Mouse (Mus musculus) spleen, postnatal 14 days (tissue): ENCODE results near the gene Scyl1.
A peak's percentile ranks its signal among the peaks of the same experiment; 100 is the strongest.

Experiments
- DNase-seq, 2 experiments: peaks; one replicate each; pipeline ENCODE4 v3.0.0; 2021 to 2022; ENCODE audit warnings: low spot score in 2 of 2

Scyl1 gene

DNA sequence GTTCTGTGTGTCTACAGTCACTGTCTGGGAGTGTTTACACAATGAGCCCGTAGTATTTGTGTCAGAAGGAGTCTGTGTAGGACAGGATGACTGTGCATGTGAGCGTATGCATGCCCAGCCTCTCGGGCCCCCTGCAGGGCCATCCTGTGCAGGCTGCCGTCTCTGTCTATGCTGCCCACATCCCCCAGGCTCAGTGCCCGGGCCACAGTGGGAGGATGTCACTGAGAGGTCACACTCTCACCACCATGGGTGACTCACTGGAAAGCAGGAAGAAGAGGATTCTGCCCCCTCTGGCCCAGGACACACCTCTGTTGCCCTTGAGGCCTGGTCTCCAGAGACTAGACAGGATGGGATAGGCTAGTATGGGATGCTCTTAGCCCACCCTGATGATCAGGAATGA, 27.6 kb downstream of the Scyl1 start:
- no peak for DNase-seq

DNA sequence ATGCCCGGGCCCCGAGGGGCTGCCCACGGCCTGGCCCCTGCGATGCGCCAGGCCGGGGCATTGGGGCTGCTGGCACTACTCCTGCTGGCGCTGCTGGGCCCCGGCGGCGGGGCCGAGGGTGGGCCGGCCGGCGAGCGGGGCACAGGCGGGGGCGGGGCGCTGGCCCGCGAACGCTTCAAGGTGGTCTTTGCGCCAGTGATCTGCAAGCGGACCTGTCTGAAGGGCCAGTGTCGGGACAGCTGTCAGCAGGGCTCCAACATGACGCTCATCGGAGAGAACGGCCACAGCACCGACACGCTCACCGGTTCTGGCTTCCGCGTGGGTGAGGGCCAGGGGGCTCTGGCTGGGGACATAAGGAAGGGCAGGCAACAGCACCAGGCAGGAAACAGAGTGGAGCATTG, 29.0 kb downstream of the Scyl1 start:
- DNase-seq, result no peak

DNA sequence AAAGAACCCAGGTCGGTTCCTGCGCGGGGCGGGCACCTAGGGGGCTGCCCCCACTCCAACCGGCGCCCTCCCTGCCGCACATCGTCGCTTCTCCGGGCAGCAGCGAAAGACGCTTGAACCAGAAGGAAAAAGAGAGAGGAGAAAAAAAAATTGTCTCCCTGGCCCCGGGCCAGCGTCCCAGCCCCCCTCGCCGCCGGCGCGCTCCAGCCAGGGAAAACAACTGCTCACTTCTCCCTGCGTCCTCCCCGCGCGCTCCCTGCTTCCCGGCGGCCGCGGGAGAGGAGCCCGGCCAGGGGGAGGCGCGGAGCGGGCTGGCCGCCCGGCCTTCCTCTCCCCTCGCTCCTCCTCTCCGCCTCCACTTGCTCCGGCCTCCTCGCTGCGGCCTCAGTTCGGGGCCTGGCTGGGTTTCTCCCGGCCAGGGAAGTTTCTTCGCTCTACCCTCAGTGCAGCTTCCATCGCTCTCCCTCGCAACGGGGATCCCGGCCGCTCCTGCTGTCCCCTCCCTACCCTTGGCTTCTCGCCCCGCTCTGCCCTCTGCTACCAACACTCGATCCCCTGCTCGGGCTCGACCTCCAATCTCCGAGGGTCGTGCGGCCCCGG, 29.5 kb downstream of the Scyl1 start:
- DNase-seq, result no peak

DNA sequence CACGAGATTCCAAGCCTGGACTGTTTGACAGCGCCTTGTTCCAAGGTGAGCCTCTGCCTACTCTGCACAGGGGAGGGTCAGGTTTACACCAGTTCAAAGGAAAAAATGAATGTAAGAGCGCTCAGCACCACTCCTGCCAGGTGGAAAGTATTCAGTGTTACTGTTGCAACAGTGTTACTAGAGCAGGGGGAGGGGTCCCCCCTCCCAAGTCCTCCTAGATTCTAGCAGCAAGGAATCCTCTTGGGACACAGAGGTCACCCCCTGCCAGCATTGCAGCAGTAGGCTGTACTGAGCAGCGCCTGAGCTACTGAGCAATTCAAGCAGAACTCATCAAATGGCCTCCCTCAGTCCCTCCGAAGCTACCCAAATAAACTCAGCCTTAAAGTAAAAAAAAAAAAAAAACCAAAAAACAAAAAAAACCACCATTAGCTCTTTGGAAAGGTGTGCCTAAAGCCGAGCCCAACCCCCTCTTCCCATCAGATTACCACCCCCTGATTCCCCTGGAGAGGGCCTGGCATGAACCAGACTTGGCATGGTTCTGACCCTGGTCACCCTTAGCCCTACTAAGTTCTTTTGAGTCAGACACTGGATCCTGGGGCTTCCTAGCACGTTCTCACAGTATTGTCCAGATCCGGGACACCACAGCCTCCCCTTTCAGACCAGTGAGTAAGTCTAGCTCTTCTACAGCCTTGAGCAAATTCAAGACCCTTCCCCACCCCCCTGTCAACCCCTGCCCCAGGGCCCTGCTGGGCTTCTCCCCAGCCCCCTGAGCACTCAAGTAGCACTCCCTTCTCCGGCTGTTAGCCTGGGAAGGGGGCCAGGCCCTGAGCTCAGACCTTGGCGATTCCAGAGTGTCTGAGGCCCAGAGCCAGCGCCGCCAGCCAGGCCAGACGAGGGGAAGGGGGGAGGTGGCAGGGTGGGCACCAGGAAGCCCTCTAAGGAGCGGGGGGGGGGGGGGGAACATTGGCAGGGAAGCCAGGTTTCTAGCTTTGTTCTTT, 30.6 kb downstream of the Scyl1 start, which contains the start of gene Ltbp3:
Ltbp3 (plus strand) TSS at position 585 of the 998 bp plus-strand sequence.
- no peak for DNase-seq

DNA sequence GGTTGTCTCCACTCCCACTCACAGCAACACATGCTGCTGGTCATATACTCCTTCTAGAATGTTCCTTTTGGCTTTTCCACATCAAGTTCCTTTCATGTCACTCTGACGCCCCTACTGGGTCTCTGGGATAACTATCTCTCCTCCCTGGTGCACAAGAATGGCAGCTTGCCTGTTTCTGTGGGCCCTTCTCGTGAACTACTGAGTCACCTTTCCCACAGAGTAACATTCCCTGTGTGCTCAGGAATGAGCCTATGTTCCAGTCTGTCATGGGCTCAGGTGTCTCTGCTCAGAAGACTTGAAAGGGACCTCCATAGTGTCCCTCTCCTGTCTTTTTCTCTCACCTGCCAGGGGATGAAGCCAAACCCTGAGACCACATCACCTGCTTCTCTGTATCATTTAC, 31.8 kb downstream of the Scyl1 start:
- no peak for DNase-seq

DNA sequence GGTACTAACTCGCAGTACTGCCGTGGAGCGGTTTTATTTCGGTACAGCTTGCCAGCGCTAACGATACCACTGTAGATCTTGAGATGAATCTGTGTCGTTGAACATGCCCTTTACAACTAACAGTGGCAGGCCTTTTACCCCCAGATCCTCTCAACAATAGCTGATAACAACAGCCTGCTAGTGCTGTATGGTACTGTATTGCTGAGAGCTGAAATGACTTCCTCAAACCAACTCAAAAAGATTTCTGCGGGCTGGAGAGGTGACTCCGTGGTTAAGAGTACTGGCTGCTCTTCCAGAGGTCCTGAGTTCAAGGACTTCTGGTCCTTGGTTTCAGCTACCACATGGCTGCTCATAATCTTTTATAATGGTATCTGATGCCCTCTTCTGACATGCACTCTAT, 36.9 kb downstream of the Scyl1 start:
- DNase-seq, result no peak

- DNase-seq, result peak; percentile 72 to 85
These were observed 39.8 kb downstream of the Scyl1 start for GRCm38 (mm10) chr19:5731264-5731978.

GRCm38 (mm10) chr19:5730314-5731186, 40.7 kb downstream of the Scyl1 start:
- DNase-seq, result no peak

GRCm38 (mm10) chr19:5729444-5729815, 41.8 kb downstream of the Scyl1 start, which contains the start of gene Fam89b:
Fam89b (minus strand) TSS chr19:5729653.
- peak; percentile 82 to 87 for DNase-seq

GRCm38 (mm10) chr19:5728631-5729443, 42.4 kb downstream of the Scyl1 start:
- DNase-seq, result no peak

DNA sequence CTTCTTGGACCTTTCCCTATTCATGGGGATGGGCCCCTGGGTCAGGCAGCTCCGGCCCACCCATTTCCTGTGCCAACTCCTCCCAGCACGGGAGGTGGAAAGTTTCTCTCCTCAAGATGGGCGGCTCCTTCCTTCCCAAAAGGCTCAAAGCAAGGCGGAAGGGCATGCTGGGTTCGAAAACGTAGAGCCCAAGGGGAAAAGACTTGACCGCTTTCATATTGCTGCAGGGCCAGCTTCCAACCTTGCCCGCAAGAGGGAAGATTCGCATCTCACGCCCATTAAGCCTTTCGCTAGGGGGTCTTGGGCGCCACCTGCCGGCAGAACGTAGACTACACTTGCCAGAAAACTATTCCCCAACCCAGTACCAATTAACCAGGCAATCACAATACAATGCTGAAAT, 43.5 kb downstream of the Scyl1 start:
- peak; percentile 89 to 95 for DNase-seq

DNA sequence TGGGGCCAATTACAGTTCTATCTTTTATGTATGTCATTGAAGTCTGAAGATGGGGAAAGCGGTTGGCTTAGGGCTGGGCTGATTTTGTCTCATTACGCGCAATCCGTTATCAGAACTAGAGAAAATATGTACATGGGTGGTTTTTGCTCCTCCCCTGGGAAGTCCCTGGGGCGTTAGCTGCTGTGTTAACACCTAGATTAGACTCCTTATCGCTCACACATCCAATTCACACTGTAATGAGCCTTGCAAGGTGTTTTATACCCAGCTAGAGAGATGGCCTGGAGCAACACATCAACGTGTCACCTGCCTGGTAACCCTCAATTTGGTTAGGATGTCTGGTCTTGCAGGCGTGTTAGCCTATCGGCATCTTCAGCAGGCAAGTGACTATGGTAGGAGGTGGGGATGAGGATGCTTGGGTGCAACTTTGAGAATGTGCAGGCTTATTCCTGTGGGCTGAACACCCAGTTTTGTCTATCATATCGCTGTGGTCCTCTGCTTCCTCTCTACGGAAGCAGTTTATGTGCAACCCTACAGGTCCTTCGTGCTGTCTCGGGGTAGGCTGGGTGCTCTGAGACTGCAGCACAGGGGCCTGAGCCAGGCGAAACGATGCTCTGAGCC, 44.1 kb downstream of the Scyl1 start:
- no peak for DNase-seq

DNA sequence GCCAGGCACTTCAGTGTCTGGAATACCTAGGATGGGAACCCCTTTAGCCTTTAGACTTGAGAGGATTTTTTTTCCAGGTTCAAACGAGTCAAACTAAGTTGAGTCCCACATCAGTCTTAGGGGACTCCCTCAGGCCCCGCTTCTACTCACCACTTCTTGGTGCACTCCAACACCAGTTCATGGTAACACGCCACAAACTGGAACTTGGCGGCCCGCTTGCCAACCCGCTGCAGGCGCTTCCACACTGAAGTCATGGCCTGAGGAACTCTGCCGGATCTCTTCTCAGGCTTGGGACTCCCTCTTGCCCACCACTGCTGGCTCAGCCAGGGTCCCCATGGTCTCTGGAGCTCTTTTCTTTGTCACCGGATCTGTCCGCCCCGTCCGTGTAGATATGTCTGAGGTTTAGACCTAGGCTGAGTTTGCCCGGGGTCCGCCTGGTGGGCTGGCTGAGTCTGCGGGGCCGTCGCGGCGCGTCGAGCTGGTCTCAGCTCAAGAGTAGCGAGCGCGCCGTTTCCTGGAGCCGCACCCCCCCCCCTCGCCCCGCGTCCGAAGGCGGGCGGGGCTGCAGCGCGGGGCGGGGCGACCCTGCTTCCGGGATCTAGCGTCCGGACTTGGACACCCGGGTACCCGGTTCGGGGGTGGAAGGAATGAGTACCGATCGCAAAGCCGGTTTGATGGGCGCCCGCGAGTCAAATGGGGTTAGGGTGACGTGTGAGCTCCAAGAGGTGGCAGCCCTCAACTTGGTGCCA, 45.3 kb downstream of the Scyl1 start, which contains the start of gene Ehbp1l1:
Ehbp1l1 (minus strand) TSS at position 551 of the 749 bp plus-strand sequence.
- peak; percentile 73 to 76 for DNase-seq

- DNase-seq, result no peak
These were observed 46.1 kb downstream of the Scyl1 start for GRCm38 (mm10) chr19:5725029-5725707.

- DNase-seq, result peak; percentile 68 to 72
These were observed 46.7 kb downstream of the Scyl1 start for GRCm38 (mm10) chr19:5724549-5724941.

GRCm38 (mm10) chr19:5723934-5724548, 47.2 kb downstream of the Scyl1 start:
- DNase-seq, result no peak

DNA sequence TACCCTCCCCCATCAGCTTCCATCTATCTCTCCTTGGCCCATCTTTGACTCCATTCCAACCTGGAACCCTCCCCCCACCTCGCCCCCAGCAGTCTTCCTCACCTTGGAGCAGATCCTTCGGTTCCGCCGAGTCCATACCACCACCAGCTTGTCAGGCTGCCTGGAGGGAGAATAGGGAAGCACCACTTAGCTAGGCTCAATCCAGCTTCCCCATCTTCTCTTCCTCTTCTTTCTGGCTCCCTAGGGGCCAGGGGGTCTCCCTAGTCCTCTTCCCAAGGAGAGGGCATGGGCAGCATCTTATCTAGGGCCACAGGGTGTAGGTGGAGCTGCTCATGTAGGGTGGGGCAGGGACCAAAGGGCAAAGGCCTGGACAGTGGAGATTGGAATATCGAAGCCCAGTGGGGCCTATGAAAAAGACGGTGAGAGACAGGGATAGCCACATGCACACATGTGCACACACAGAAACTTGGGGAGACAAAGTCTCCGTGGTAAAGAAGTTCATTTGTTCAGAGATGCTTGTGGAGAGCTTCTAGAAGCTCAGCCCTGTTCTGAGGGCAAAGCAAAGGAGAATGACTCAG, 48.3 kb downstream of the Scyl1 start:
- no peak for DNase-seq

DNA sequence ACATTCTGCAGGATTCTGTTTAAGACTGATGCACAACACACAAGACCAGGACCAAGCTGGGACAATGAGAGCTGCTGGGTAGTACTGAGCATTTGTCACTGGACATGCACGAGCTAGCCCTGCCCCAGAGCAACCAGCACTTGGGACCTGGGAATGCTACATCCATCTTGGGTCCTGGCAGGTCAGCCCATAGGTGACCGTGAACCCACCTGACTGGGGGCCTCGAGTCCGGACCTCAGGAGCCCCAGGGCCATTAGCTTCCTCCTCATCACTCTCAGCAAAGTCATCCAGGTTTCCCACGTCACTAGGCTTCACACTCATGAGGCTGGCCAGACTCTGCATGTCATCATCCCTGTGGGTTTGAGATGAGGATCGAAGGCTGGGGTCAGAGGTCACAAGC, 50.0 kb downstream of the Scyl1 start:
- DNase-seq, result no peak
